ENCODE assay signal across 32 mouse cellular contexts in genomic region chr1:107489577-107489976, GRCm38 (mm10). TPM values are rescaled to one million over a fixed set of nuclear protein-coding genes. Genes with fewer than 3 reads are reported as not detected.
A peak's percentile ranks its signal among the peaks of the same experiment; 100 is the strongest.
DNase-seq lines count a peak whose midpoint lies in the region; TF ChIP-seq lines count a peak whose summit lies in the region.
"Had no signal": no experiment of that assay in that cellular context is flagged by ENCODE, and none has a peak within 500 bp of the region (broad histone marks: within the 10 kb centered on the region; RNA-seq: fewer than 3 reads in every experiment).

No protein-coding gene starts in this region.

- no peaks in the 10 kb centered on the region for H3K4me1 ChIP-seq in liver, adult 2 months (ENCODE audit: control insufficient read depth, insufficient read depth, low read length)
- H3K4me1 ChIP-seq: embryonic facial prominence, embryonic 13.5 days; forebrain, embryonic 12.5 days; hindbrain, embryonic 15.5 days; limb, embryonic 15.5 days; midbrain, embryonic 15.5 days; neural tube, embryonic 13.5 days; stomach, embryonic 15.5 days had no signal

- H3K27ac ChIP-seq in liver, adult 2 months (replicated peaks; ENCODE audit: insufficient read depth, low read depth, low read length) = no peak overlapping the region
- H3K27ac ChIP-seq: embryonic facial prominence, embryonic 13.5 days; forebrain, embryonic 12.5 days; gastrocnemius, adult 2 months; hindbrain, embryonic 15.5 days; limb, embryonic 15.5 days; midbrain, embryonic 15.5 days; neural tube, embryonic 13.5 days; stomach, embryonic 15.5 days had no signal

- H3K9ac ChIP-seq in liver, adult 2 months (ENCODE audit: low read depth, low read length) = no peak overlapping the region
- H3K9ac ChIP-seq: embryonic facial prominence, embryonic 13.5 days; forebrain, embryonic 12.5 days; hindbrain, embryonic 15.5 days; limb, embryonic 15.5 days; liver, postnatal 0 days; midbrain, embryonic 15.5 days; neural tube, embryonic 13.5 days; stomach, embryonic 15.5 days had no signal

- no peak for TF ChIP-seq POLR2A in liver, adult 2 months (IDR thresholded peaks at IDR 0.05; ENCODE audit: extremely low read depth, insufficient read depth, low read length)

- DNase-seq in liver, adult 2 months (ENCODE audit: extremely low read depth, low read depth, low spot score) = peak; percentile 34
- DNase-seq in liver = no peak
- DNase-seq in lung, adult 18-20 months = peak; percentile 17 to 32
- DNase-seq in lung, postnatal 36 days = peak; percentile 34
- no peak for DNase-seq in ovary, postnatal 36 days (ENCODE audit: low spot score)
- DNase-seq in cerebellum, postnatal 10 days = no peak
- DNase-seq in spleen, adult 12 weeks (ENCODE audit: low spot score) = no peak
- DNase-seq: adrenal gland, postnatal 10 days; cerebellum, adult 2 months; gastrocnemius, adult 2 months; heart, postnatal 36 days; kidney, adult 8-10 months; kidney, postnatal 10 days; left cerebral cortex, postnatal 4 days; liver, postnatal 0 days; thymus, postnatal 4 days had no signal

- H3K4me3 ChIP-seq in liver, adult 2 months (ENCODE audit: insufficient read depth, low read depth, low read length) = no peak overlapping the region
- H3K4me3 ChIP-seq: embryonic facial prominence, embryonic 13.5 days; erythroblast, embryonic 14.5 days; forebrain, embryonic 12.5 days; gastrocnemius, adult 2 months; hindbrain, embryonic 15.5 days; limb, embryonic 15.5 days; megakaryocyte, embryonic 14.5 days; midbrain, embryonic 15.5 days; myocyte; neural tube, embryonic 13.5 days; stomach, embryonic 15.5 days had no signal

- no peaks in the 10 kb centered on the region for H3K36me3 ChIP-seq in liver, adult 2 months (ENCODE audit: control insufficient read depth, insufficient read depth, low read length)
- H3K36me3 ChIP-seq: embryonic facial prominence, embryonic 13.5 days; forebrain, embryonic 12.5 days; hindbrain, embryonic 15.5 days; limb, embryonic 15.5 days; midbrain, embryonic 15.5 days; neural tube, embryonic 13.5 days; stomach, embryonic 15.5 days had no signal

- TF ChIP-seq CTCF in liver, adult 2 months (IDR thresholded peaks at IDR 0.05; ENCODE audit: low read depth, low read length) = no peak

- H3K27me3 ChIP-seq in liver, adult 2 months (ENCODE audit: control insufficient read depth, insufficient read depth, low read length) = no peaks in the 10 kb centered on the region
- H3K27me3 ChIP-seq: embryonic facial prominence, embryonic 13.5 days; forebrain, embryonic 12.5 days; hindbrain, embryonic 15.5 days; limb, embryonic 15.5 days; megakaryocyte, embryonic 14.5 days; midbrain, embryonic 15.5 days; neural tube, embryonic 13.5 days; stomach, embryonic 15.5 days had no signal

- no peaks in the 10 kb centered on the region for H3K79me2 ChIP-seq in liver, adult 2 months (ENCODE audit: control insufficient read depth, insufficient read depth, low read length)

- 56% methylated on average over 8 of the region's 8 CpGs for WGBS in liver, adult 2 months

RNA-seq across cellular contexts. Expression of gene Serpinb2, which starts 21.6 kb away (rescaled TPM):
- 0.13 TPM in 1 of 2 replicates, not detected in the other for total RNA-seq in liver, adult 2 months (2014; rRNA removed)
- polyA plus RNA-seq in liver, adult 2 months (2012; rRNA removed) = not detected in 2 replicates
- total RNA-seq: common myeloid progenitor, adult 5-6 weeks; gastrocnemius, adult 2 months; layer of hippocampus, adult 18-20 months; layer of hippocampus, postnatal 14 days; left cerebral cortex, postnatal 4 days had no signal
- polyA plus RNA-seq: activated CD4-positive, CD25-positive, alpha-beta regulatory T cell, adult 4 months; heart, embryonic 14.5 days; hindbrain, embryonic 15.5 days; intestine, embryonic 14.5 days; midbrain, embryonic 15.5 days had no signal

Comparison
In these comparisons a context has a peak if more than half of its experiments do, and no peak if none do; other contexts are left out.
1. DNase-seq: peak in liver, adult 2 months (single experiment), lung, adult 18-20 months (2 of 2) and lung, postnatal 36 days (single experiment); none in liver (single experiment), ovary, postnatal 36 days (single experiment), cerebellum, postnatal 10 days (0 of 2) and spleen, adult 12 weeks (single experiment).